Mouse (Mus musculus) hindbrain, embryonic 13.5 days (tissue): ENCODE measurements around the gene Gm43064. TPM values are rescaled to one million over a fixed set of nuclear protein-coding genes. Genes with fewer than 3 reads are reported as not detected.
"Not testable (repeated sequence)": the region's sequence is repeated elsewhere in the genome, so short reads cannot be mapped to it uniquely, and the experiment has no call there.

Experiments used
- ATAC-seq: fragments of 200-750 bp; cut with Nextera tagmentation; 2 replicates; pipeline ENCODE4 v1.8.0; 2017; ENCODE audit warnings: moderate TSS enrichment; ENCODE audit not compliant: low FRiP score
- H3K27ac ChIP-seq: fragments of 300-500 bp; sonication (generic); 2 replicates; pipeline ENCODE4 v1.5.1; 2015; ENCODE audit warnings: inconsistent platforms, mild to moderate bottlenecking, moderate library complexity
- H3K27me3 ChIP-seq: fragments of 300-500 bp; sonication (generic); 2 replicates; pipeline ENCODE4 v1.6.1; 2015; ENCODE audit warnings: mild to moderate bottlenecking, inconsistent platforms
- H3K36me3 ChIP-seq: fragments of 300-500 bp; sonication (generic); 2 replicates; pipeline ENCODE4 v1.6.1; 2015; ENCODE audit warnings: mild to moderate bottlenecking, inconsistent platforms
- H3K4me1 ChIP-seq: fragments of 300-500 bp; sonication (generic); replicated peaks from 2 replicates; pipeline ENCODE4 v1.6.1; 2015; ENCODE audit warnings: inconsistent platforms
- H3K4me2 ChIP-seq: fragments of 300-500 bp; sonication (generic); 2 replicates; pipeline ENCODE4 v1.6.1; 2015; ENCODE audit warnings: inconsistent platforms, mild to moderate bottlenecking, moderate library complexity
- H3K4me3 ChIP-seq: fragments of 300-500 bp; sonication (generic); 2 replicates; pipeline ENCODE4 v1.5.1; 2015; ENCODE audit warnings: mild to moderate bottlenecking, inconsistent platforms
- H3K9ac ChIP-seq: fragments of 300-500 bp; sonication (generic); 2 replicates; pipeline ENCODE4 v1.6.1; 2015; ENCODE audit warnings: mild to moderate bottlenecking, inconsistent platforms
- H3K9me3 ChIP-seq: fragments of 300-500 bp; sonication (generic); 2 replicates; pipeline ENCODE4 v1.6.1; 2016; ENCODE audit warnings: inconsistent platforms
- WGBS: fragments of 180-500 bp; shearing (Covaris S2); methylation state at CpG from one replicate; pipeline ENCODE4 v1.1.7; 2015; 5-methylcytosine and 5-hydroxymethylcytosine counted together
- polyA plus RNA-seq: library from polyadenylated mRNA; unstranded; fragments of >200 nt; fragmentation: Nextera tagmentation; extraction: Ambion mirVana; gene quantifications from 2 replicates; pipeline ENCODE4 v1.2.1, GENCODE M21; 2015

Gene Gm43064
- polyA plus RNA-seq, 1 experiment from 2014 or later, result 0.53 TPM

GRCm38 (mm10) chr3:103840195-103840594 lies 30.8 kb downstream of the Gm43064 start:
- H3K27me3 ChIP-seq, ATAC-seq, H3K4me3 ChIP-seq, H3K9ac ChIP-seq, H3K36me3 ChIP-seq, H3K27ac ChIP-seq, H3K9me3 ChIP-seq, H3K4me1 ChIP-seq, H3K4me2 ChIP-seq: not testable (repeated sequence)
- WGBS, result 78% methylated on average over 3 of the region's 3 CpGs

GRCm38 (mm10) chr3:103840946-103841345 lies 31.6 kb downstream of the Gm43064 start:
- not testable (repeated sequence) for H3K9me3 ChIP-seq, H3K4me2 ChIP-seq, H3K27me3 ChIP-seq, ATAC-seq, H3K36me3 ChIP-seq, H3K4me3 ChIP-seq, H3K9ac ChIP-seq, H3K27ac ChIP-seq, H3K4me1 ChIP-seq
- WGBS, result 93% methylated on average over 7 of the region's 7 CpGs

GRCm38 (mm10) chr3:103850644-103851363 lies 41.4 kb downstream of the Gm43064 start:
- no peak for ATAC-seq
- Histone ChIP-seq H3K36me3 (no peaks in the 10 kb centered on the region), H3K4me1 (no peaks in the 10 kb centered on the region), H3K27ac (no peak overlapping the region), H3K4me2 (no peak overlapping the region), H3K9ac (no peak overlapping the region), H3K27me3 (no peaks in the 10 kb centered on the region), H3K4me3 (no peak overlapping the region), H3K9me3 (no peaks in the 10 kb centered on the region)
- WGBS, result 86% methylated on average over 9 of the region's 9 CpGs

- Histone ChIP-seq H3K4me2 (no peak overlapping the region), H3K4me3 (no peak overlapping the region), H3K9ac (no peak overlapping the region), H3K27ac (no peak overlapping the region), H3K4me1 (no peaks in the 10 kb centered on the region), H3K36me3 (no peaks in the 10 kb centered on the region), H3K9me3 (no peaks in the 10 kb centered on the region), H3K27me3 (no peaks in the 10 kb centered on the region)
- WGBS, result 93% methylated on average over 6 of the region's 6 CpGs
- no peak for ATAC-seq
Measured at GRCm38 (mm10) chr3:103851481-103851880, 42.1 kb downstream of the Gm43064 start.

GRCm38 (mm10) chr3:103851882-103852281 lies 42.5 kb downstream of the Gm43064 start:
- WGBS, result 93% methylated on average over 8 of the region's 8 CpGs
- H3K36me3 ChIP-seq, result no peaks in the 10 kb centered on the region

GRCm38 (mm10) chr3:103852565-103853299 lies 43.4 kb downstream of the Gm43064 start:
- Histone ChIP-seq H3K9me3 (no peaks in the 10 kb centered on the region), H3K27ac (no peak overlapping the region), H3K4me1 (no peaks in the 10 kb centered on the region), H3K36me3 (no peaks in the 10 kb centered on the region), H3K4me3 (no peak overlapping the region), H3K27me3 (no peaks in the 10 kb centered on the region), H3K9ac (no peak overlapping the region), H3K4me2 (no peak overlapping the region)
- 68% methylated on average over 3 of the region's 3 CpGs for WGBS
- ATAC-seq, result no peak

More at GRCm38 (mm10) chr3:103851882-103852281, 42.5 kb downstream of the Gm43064 start:
- Histone ChIP-seq H3K4me3 (no peak overlapping the region), H3K4me1 (no peaks in the 10 kb centered on the region), H3K4me2 (no peak overlapping the region), H3K27ac (no peak overlapping the region), H3K27me3 (no peaks in the 10 kb centered on the region), H3K9ac (no peak overlapping the region), H3K9me3 (no peaks in the 10 kb centered on the region)
- ATAC-seq, result no peak

GRCm38 (mm10) chr3:103853804-103854203 lies 44.4 kb downstream of the Gm43064 start:
- no peaks in the 10 kb centered on the region for H3K4me1 ChIP-seq
- H3K27me3 ChIP-seq, result no peaks in the 10 kb centered on the region
- no peak overlapping the region for H3K4me3 ChIP-seq
- WGBS, result 65% methylated on average over 8 of the region's 8 CpGs
- no peak overlapping the region for H3K9ac ChIP-seq
- H3K27ac ChIP-seq, result no peak overlapping the region
- ATAC-seq, result no peak
- H3K9me3 ChIP-seq, result no peaks in the 10 kb centered on the region
- H3K36me3 ChIP-seq, result no peaks in the 10 kb centered on the region
- no peak overlapping the region for H3K4me2 ChIP-seq

GRCm38 (mm10) chr3:103857036-103857805 lies 47.8 kb downstream of the Gm43064 start:
- Histone ChIP-seq H3K36me3 (no peaks in the 10 kb centered on the region), H3K27me3 (no peaks in the 10 kb centered on the region), H3K4me3 (no peak overlapping the region), H3K4me1 (no peaks in the 10 kb centered on the region), H3K9me3 (no peaks in the 10 kb centered on the region), H3K9ac (no peak overlapping the region), H3K4me2 (no peak overlapping the region), H3K27ac (no peak overlapping the region)
- no peak for ATAC-seq
- 94% methylated on average over 7 of the region's 7 CpGs for WGBS

GRCm38 (mm10) chr3:103857977-103858563 lies 48.7 kb downstream of the Gm43064 start:
- Histone ChIP-seq H3K36me3 (no peaks in the 10 kb centered on the region), H3K4me3 (no peak overlapping the region), H3K9ac (no peak overlapping the region), H3K4me1 (no peaks in the 10 kb centered on the region), H3K27ac (no peak overlapping the region), H3K27me3 (no peaks in the 10 kb centered on the region), H3K9me3 (no peaks in the 10 kb centered on the region), H3K4me2 (no peak overlapping the region)
- ATAC-seq, result no peak
- WGBS, result 93% methylated on average over 6 of the region's 6 CpGs

GRCm38 (mm10) chr3:103858881-103859801 lies 49.8 kb downstream of the Gm43064 start, which contains the start of gene Ptpn22:
Gene Ptpn22 (plus strand): TSS chr3:103859795.
- Histone ChIP-seq H3K27ac (no peak within 1 kb of the TSS), H3K9me3 (no peaks in the 10 kb centered on the region), H3K27me3 (no peaks in the 10 kb centered on the region), H3K4me3 (no peak within 1 kb of the TSS), H3K9ac (no peak within 1 kb of the TSS), H3K4me2 (no peak within 1 kb of the TSS), H3K36me3 (no peaks in the 10 kb centered on the region), H3K4me1 (no peaks in the 10 kb centered on the region)
- whole genome bisulfite sequencing, result 81% methylated on average over 12 of the region's 12 CpGs
- ATAC-seq, result no peak

- H3K9ac ChIP-seq, result no peak overlapping the region
- no peaks in the 10 kb centered on the region for H3K4me1 ChIP-seq
- H3K4me2 ChIP-seq, result no peak overlapping the region
- H3K27me3 ChIP-seq, result no peaks in the 10 kb centered on the region
- 74% methylated on average over 6 of the region's 6 CpGs for WGBS
- no peak overlapping the region for H3K4me3 ChIP-seq
- H3K36me3 ChIP-seq, result no peaks in the 10 kb centered on the region
- H3K27ac ChIP-seq, result no peak overlapping the region
- H3K9me3 ChIP-seq, result no peaks in the 10 kb centered on the region
- ATAC-seq, result no peak
Measured at GRCm38 (mm10) chr3:103859851-103860391, 50.5 kb downstream of the Gm43064 start.
